Comparison of ENCODE assay signal across 36 mouse cellular contexts in the genomic region with DNA sequence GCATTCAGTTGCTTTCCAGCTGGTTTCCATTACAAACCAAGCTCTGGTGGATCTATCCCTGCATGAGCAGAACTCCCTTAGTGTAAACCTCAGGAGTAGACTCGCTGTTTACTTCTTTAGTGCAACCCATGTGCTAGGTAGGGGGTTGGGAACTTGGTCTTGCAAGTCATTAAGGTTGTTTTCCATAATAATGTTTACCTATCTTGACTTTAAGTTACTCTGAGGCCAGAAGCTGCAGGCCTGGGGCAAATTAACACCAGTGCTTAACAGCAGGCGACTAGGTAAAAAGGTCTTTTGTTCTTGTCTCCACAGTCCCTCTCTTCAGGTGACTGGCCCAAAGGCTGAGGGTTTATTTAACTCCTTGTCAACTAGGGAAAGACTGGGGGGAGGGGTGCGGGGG. TPM values are rescaled to one million over a fixed set of nuclear protein-coding genes. Genes with fewer than 3 reads are reported as not detected.
DNase-seq lines count a peak whose midpoint lies in the region; ATAC-seq lines count a peak whose summit lies in the region.
"Had no signal": no experiment of that assay in that cellular context is flagged by ENCODE, and none has a peak within 500 bp of the region (broad histone marks: within the 10 kb centered on the region; RNA-seq: fewer than 3 reads in every experiment).

No protein-coding gene starts in this region.

- no peak for ATAC-seq in hindbrain, embryonic 14.5 days (ENCODE audit: low FRiP score)
- no peak for ATAC-seq in embryonic facial prominence, embryonic 11.5 days (replicated peaks; ENCODE audit: insufficient number of reproducible peaks, low FRiP score, low TSS enrichment, low read depth)
- ATAC-seq in limb, embryonic 11.5 days (ENCODE audit: insufficient number of reproducible peaks, low FRiP score, low TSS enrichment, low read depth): peak; percentile 84
- ATAC-seq in CD4-positive, CD25-positive, alpha-beta regulatory T cell, adult 4 months: no peak
- ATAC-seq: forebrain, embryonic 14.5 days; hindbrain, embryonic 16.5 days; liver, embryonic 12.5 days; liver, postnatal 0 days; lung, postnatal 0 days; midbrain, embryonic 13.5 days had no signal

- H3K4me2 ChIP-seq in hindbrain, embryonic 14.5 days (replicated peaks): no peak overlapping the region
- no peak overlapping the region for H3K4me2 ChIP-seq in embryonic facial prominence, embryonic 11.5 days (ENCODE audit: low read depth, low read length)
- no peak overlapping the region for H3K4me2 ChIP-seq in limb, embryonic 11.5 days (ENCODE audit: low read depth, severe bottlenecking)
- H3K4me2 ChIP-seq: heart, embryonic 12.5 days; intestine, embryonic 15.5 days; liver, embryonic 12.5 days; midbrain, embryonic 13.5 days; stomach, embryonic 15.5 days had no signal

- H3K36me3 ChIP-seq in hindbrain, embryonic 10.5 days: no peaks in the 10 kb centered on the region
- H3K36me3 ChIP-seq in hindbrain, embryonic 14.5 days (replicated peaks; ENCODE audit: control insufficient read depth, insufficient read depth): no peaks in the 10 kb centered on the region
- H3K36me3 ChIP-seq in embryonic facial prominence, embryonic 11.5 days (replicated peaks; ENCODE audit: control insufficient read depth, insufficient read depth, low read depth, low read length): no peaks in the 10 kb centered on the region
- no peaks in the 10 kb centered on the region for H3K36me3 ChIP-seq in limb, embryonic 11.5 days (ENCODE audit: control insufficient read depth, insufficient read depth, low read length)
- H3K36me3 ChIP-seq: G1E; heart, embryonic 12.5 days; intestine, embryonic 15.5 days; liver, embryonic 12.5 days; midbrain, embryonic 13.5 days; stomach, embryonic 15.5 days had no signal

- WGBS in hindbrain, embryonic 10.5 days: 10% methylated on average over 3 of the region's 3 CpGs
- WGBS in hindbrain, embryonic 14.5 days: 16% methylated on average over 3 of the region's 3 CpGs
- WGBS in embryonic facial prominence, embryonic 11.5 days: 5% methylated on average over 3 of the region's 3 CpGs
- WGBS in limb, embryonic 11.5 days: 2% methylated on average over 3 of the region's 3 CpGs

- H3K9ac ChIP-seq in hindbrain, embryonic 14.5 days: no peak overlapping the region
- no peak overlapping the region for H3K9ac ChIP-seq in embryonic facial prominence, embryonic 11.5 days (replicated peaks; ENCODE audit: low read length)
- no peak overlapping the region for H3K9ac ChIP-seq in limb, embryonic 11.5 days (ENCODE audit: low read length)
- H3K9ac ChIP-seq: heart, embryonic 12.5 days; intestine, embryonic 15.5 days; liver, embryonic 12.5 days; liver, postnatal 0 days; midbrain, embryonic 13.5 days; stomach, embryonic 15.5 days had no signal

- H3K4me3 ChIP-seq in hindbrain, embryonic 10.5 days: no peak overlapping the region
- no peak overlapping the region for H3K4me3 ChIP-seq in hindbrain, embryonic 14.5 days (replicated peaks; ENCODE audit: low read length)
- no peak overlapping the region for H3K4me3 ChIP-seq in embryonic facial prominence, embryonic 11.5 days (ENCODE audit: low read depth, low read length)
- H3K4me3 ChIP-seq in limb, embryonic 11.5 days (ENCODE audit: low read depth, low read length): no peak overlapping the region
- H3K4me3 ChIP-seq: heart, embryonic 12.5 days; intestine, embryonic 15.5 days; liver, embryonic 12.5 days; megakaryocyte, embryonic 14.5 days; midbrain, embryonic 13.5 days; stomach, embryonic 15.5 days had no signal

- H3K27me3 ChIP-seq in hindbrain, embryonic 10.5 days (ENCODE audit: insufficient read depth, poor library complexity, severe bottlenecking): no peaks in the 10 kb centered on the region
- H3K27me3 ChIP-seq in hindbrain, embryonic 14.5 days (ENCODE audit: control insufficient read depth, insufficient read depth, low read length): no peaks in the 10 kb centered on the region
- H3K27me3 ChIP-seq in embryonic facial prominence, embryonic 11.5 days (ENCODE audit: control insufficient read depth, insufficient read depth, low read length): no peaks in the 10 kb centered on the region
- no peaks in the 10 kb centered on the region for H3K27me3 ChIP-seq in limb, embryonic 11.5 days (ENCODE audit: control insufficient read depth, insufficient read depth, low read length)
- H3K27me3 ChIP-seq: heart, embryonic 12.5 days; intestine, embryonic 15.5 days; liver, embryonic 12.5 days; megakaryocyte, embryonic 14.5 days; stomach, embryonic 15.5 days had no signal

- peak; percentile 18 for DNase-seq in hindbrain, embryonic 10.5 days (ENCODE audit: low spot score)
- DNase-seq in hindbrain, embryonic 14.5 days (ENCODE audit: low spot score): no peak
- DNase-seq in ZHBTc4 (ENCODE audit: low read depth, low spot score): peak; percentile 62
- peak; percentile 52 for DNase-seq in embryonic facial prominence, embryonic 11.5 days (ENCODE audit: low spot score)
- DNase-seq in limb, embryonic 11.5 days (ENCODE audit: low spot score): peak; percentile 71
- no peak for DNase-seq in urinary bladder, postnatal 10 days (ENCODE audit: low spot score)
- no peak for DNase-seq in left cerebral cortex, adult 18-20 months (ENCODE audit: low spot score in 2 of 2)
- DNase-seq: adrenal gland, postnatal 25 days; cerebellum, adult 18-20 months; cerebellum, postnatal 14 days; gastrocnemius, postnatal 25 days; heart, adult 18-20 months; kidney, adult 2 months; kidney, postnatal 36 days; liver, postnatal 0 days; lung, postnatal 4 days; right cerebral cortex, postnatal 14 days; thymus, postnatal 14 days had no signal

- H3K27ac ChIP-seq in hindbrain, embryonic 10.5 days: no peak overlapping the region
- H3K27ac ChIP-seq in hindbrain, embryonic 14.5 days: no peak overlapping the region
- H3K27ac ChIP-seq in embryonic facial prominence, embryonic 11.5 days (replicated peaks; ENCODE audit: low read depth, low read length): no peak overlapping the region
- H3K27ac ChIP-seq in limb, embryonic 11.5 days (replicated peaks; ENCODE audit: low read depth, low read length): no peak overlapping the region
- H3K27ac ChIP-seq: intestine, embryonic 15.5 days; liver, embryonic 12.5 days; midbrain, embryonic 13.5 days; stomach, embryonic 15.5 days had no signal

- H3K4me1 ChIP-seq in hindbrain, embryonic 10.5 days (replicated peaks): peaks cover 32% of the 10 kb centered on the region
- H3K4me1 ChIP-seq in hindbrain, embryonic 14.5 days (replicated peaks; ENCODE audit: control insufficient read depth, insufficient read depth, low read length): peaks cover 13% of the 10 kb centered on the region
- H3K4me1 ChIP-seq in embryonic facial prominence, embryonic 11.5 days (ENCODE audit: control insufficient read depth, insufficient read depth, low read length): no peaks in the 10 kb centered on the region; the same call in 1 of the 2 replicates
- H3K4me1 ChIP-seq in limb, embryonic 11.5 days (ENCODE audit: control insufficient read depth, insufficient read depth, low read length): peaks cover 19% of the 10 kb centered on the region
- H3K4me1 ChIP-seq: heart, embryonic 12.5 days; intestine, embryonic 15.5 days; liver, embryonic 12.5 days; megakaryocyte, embryonic 14.5 days; stomach, embryonic 15.5 days had no signal

- H3K9me3 ChIP-seq in hindbrain, embryonic 10.5 days: no peaks in the 10 kb centered on the region
- H3K9me3 ChIP-seq in hindbrain, embryonic 14.5 days (ENCODE audit: control insufficient read depth, low read length): 0 out of 2 replicates have a peak, but pooled peaks cover 3% of the 10 kb centered on the region
- H3K9me3 ChIP-seq in embryonic facial prominence, embryonic 11.5 days (replicated peaks; ENCODE audit: control insufficient read depth, low read length): no peaks in the 10 kb centered on the region
- H3K9me3 ChIP-seq in limb, embryonic 11.5 days (ENCODE audit: control insufficient read depth, low read length): no peaks in the 10 kb centered on the region
- H3K9me3 ChIP-seq: heart, embryonic 12.5 days; intestine, embryonic 15.5 days; liver, embryonic 12.5 days; megakaryocyte, embryonic 14.5 days; midbrain, embryonic 13.5 days; stomach, embryonic 15.5 days had no signal

RNA-seq across cellular contexts. Expression of a gene that starts 48.9 kb away (rescaled TPM):
- 0.07 TPM in 1 of 2 replicates, not detected in the other for polyA plus RNA-seq in hindbrain, embryonic 10.5 days (2016; fragmentation: Nextera tagmentation; extraction: Ambion mirVana)
- polyA plus RNA-seq in hindbrain, embryonic 14.5 days (2014; fragmentation: Nextera tagmentation; extraction: Ambion mirVana): 2.5 and 3.5 TPM in 2 replicates
- 0.03 and 0.06 TPM in 2 replicates for polyA plus RNA-seq in embryonic facial prominence, embryonic 11.5 days (2014; fragmentation: Nextera tagmentation; extraction: Ambion mirVana)
- not detected in 2 replicates for polyA plus RNA-seq in limb, embryonic 11.5 days (2014; fragmentation: Nextera tagmentation; extraction: Ambion mirVana)
- polyA plus RNA-seq in CD4-positive, CD25-positive, alpha-beta regulatory T cell, adult 4 months (2017; shearing (Covaris generic)): not detected
- 100 to 1,000 TPM in 1 of 2 experiments, 10 to 100 TPM in 1; 91.1 to 111 TPM for total RNA-seq in left cerebral cortex, adult 18-20 months (2021)
- total RNA-seq: adrenal gland, adult 18-20 months; adrenal gland, postnatal 25 days; gastrocnemius, adult 18-20 months; gastrocnemius, postnatal 25 days; heart, adult 18-20 months; hematopoietic stem cell, adult 5-6 weeks; monocyte, adult 5-6 weeks had no signal
- polyA plus RNA-seq: G1E; heart, embryonic 12.5 days; heart, postnatal 0 days; intestine, embryonic 15.5 days; kidney, adult 2 months; kidney, embryonic 16.5 days; liver, embryonic 12.5 days; liver, postnatal 0 days; lung, postnatal 0 days; small intestine, adult 2 months; stomach, embryonic 15.5 days had no signal

Comparison
In these comparisons a context has a peak if more than half of its experiments do, and no peak if none do; other contexts are left out.
1. DNase-seq: peak in hindbrain, embryonic 10.5 days (single experiment), ZHBTc4 (single experiment), embryonic facial prominence, embryonic 11.5 days (single experiment) and limb, embryonic 11.5 days (single experiment); none in hindbrain, embryonic 14.5 days (single experiment), urinary bladder, postnatal 10 days (single experiment) and left cerebral cortex, adult 18-20 months (0 of 2).